Mouse (Mus musculus): ENCODE results near the gene Tob1.

DNA sequence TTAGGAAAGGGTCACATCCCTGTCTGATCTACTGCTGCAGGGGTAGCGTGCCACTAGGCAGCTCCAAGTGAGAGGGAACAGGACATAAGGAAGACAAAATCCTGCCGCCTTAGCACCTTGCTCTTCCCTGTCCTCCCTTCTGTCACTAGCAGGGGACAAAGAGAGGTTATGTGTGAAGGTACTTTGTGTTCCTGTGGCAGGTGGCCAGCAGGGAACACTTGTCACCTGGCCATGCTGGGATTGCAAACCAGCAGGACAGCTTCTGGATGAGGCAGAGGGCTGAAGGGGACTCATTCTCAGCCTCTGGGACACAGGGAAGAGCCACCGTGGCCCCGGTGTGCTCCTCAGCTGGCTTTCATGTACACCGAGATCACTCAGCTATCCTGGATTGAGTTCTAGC lies 39.6 kb upstream of the Tob1 start:
- TF ChIP-seq CTCF (IDR thresholded peaks at IDR 0.05; ENCODE audit: extremely low read depth, insufficient read length, insufficient replicate concordance, low read depth, low read length) (no peak), POLR2A (IDR thresholded peaks at IDR 0.05; ENCODE audit: low read depth, low read length) (no peak)
